Mouse (Mus musculus): ENCODE data around the gene Tuba8. TPM values are rescaled to one million over a fixed set of nuclear protein-coding genes. Genes with fewer than 3 reads are reported as not detected.

The Tuba8 gene
- polyA plus RNA-seq, 1 experiment = 2.3 TPM

- no peak for TF ChIP-seq POLR2A (IDR thresholded peaks at IDR 0.05; ENCODE audit: insufficient read depth, low read length)
- no peak for TF ChIP-seq CTCF (IDR thresholded peaks at IDR 0.05; ENCODE audit: low read depth, low read length)
- no peak for TF ChIP-seq EP300 (IDR thresholded peaks at IDR 0.05; ENCODE audit: insufficient read depth, low read depth, low read length)
Measured at GRCm38 (mm10) chr6:121194956-121195731, 15.4 kb upstream of the Tuba8 start.

GRCm38 (mm10) chr6:121197807-121198365, 12.6 kb upstream of the Tuba8 start:
- TF ChIP-seq EP300 (IDR thresholded peaks at IDR 0.05; ENCODE audit: insufficient read depth, low read depth, low read length) = no peak
- no peak for TF ChIP-seq POLR2A (IDR thresholded peaks at IDR 0.05; ENCODE audit: insufficient read depth, low read length)
- TF ChIP-seq CTCF (IDR thresholded peaks at IDR 0.05; ENCODE audit: low read depth, low read length) = no peak
- no peak overlapping the region for H3K4me3 ChIP-seq (ENCODE audit: low read depth, low read length)
- no peak overlapping the region for H3K27ac ChIP-seq (ENCODE audit: insufficient read depth, low read length)
- peaks cover 6% of the 10 kb centered on the region for H3K4me1 ChIP-seq (ENCODE audit: control insufficient read depth, insufficient read depth, low read length)
- H3K9me3 ChIP-seq (replicated peaks; ENCODE audit: control insufficient read depth, insufficient read depth, low read length, poor library complexity, severe bottlenecking) = no peaks in the 10 kb centered on the region
- H3K27me3 ChIP-seq (ENCODE audit: control insufficient read depth, insufficient read depth, low read length, poor library complexity, severe bottlenecking) = no peaks in the 10 kb centered on the region
- no peak overlapping the region for H3K9ac ChIP-seq (ENCODE audit: low read depth, poor library complexity, severe bottlenecking)
- H3K36me3 ChIP-seq (ENCODE audit: control insufficient read depth, insufficient read depth, low read length, poor library complexity, severe bottlenecking) = no peaks in the 10 kb centered on the region

More at GRCm38 (mm10) chr6:121194956-121195731, 15.4 kb upstream of the Tuba8 start:
- Histone ChIP-seq H3K27ac (ENCODE audit: insufficient read depth, low read length) (no peak overlapping the region), H3K9ac (ENCODE audit: low read depth, poor library complexity, severe bottlenecking) (no peak overlapping the region), H3K4me1 (ENCODE audit: control insufficient read depth, insufficient read depth, low read length) (peaks cover 6% of the 10 kb centered on the region), H3K4me3 (ENCODE audit: low read depth, low read length) (no peak overlapping the region), H3K27me3 (ENCODE audit: control insufficient read depth, insufficient read depth, low read length, poor library complexity, severe bottlenecking) (no peaks in the 10 kb centered on the region), H3K36me3 (ENCODE audit: control insufficient read depth, insufficient read depth, low read length, poor library complexity, severe bottlenecking) (no peaks in the 10 kb centered on the region), H3K9me3 (replicated peaks; ENCODE audit: control insufficient read depth, insufficient read depth, low read length, poor library complexity, severe bottlenecking) (no peaks in the 10 kb centered on the region)

- H3K9me3 ChIP-seq (replicated peaks; ENCODE audit: control insufficient read depth, insufficient read depth, low read length, poor library complexity, severe bottlenecking) = no peaks in the 10 kb centered on the region
- H3K27ac ChIP-seq (ENCODE audit: insufficient read depth, low read length) = no peak overlapping the region
- peaks cover 1% of the 10 kb centered on the region for H3K4me1 ChIP-seq (ENCODE audit: control insufficient read depth, insufficient read depth, low read length)
- no peaks in the 10 kb centered on the region for H3K27me3 ChIP-seq (ENCODE audit: control insufficient read depth, insufficient read depth, low read length, poor library complexity, severe bottlenecking)
- TF ChIP-seq POLR2A (IDR thresholded peaks at IDR 0.05; ENCODE audit: insufficient read depth, low read length) (no peak), CTCF (IDR thresholded peaks at IDR 0.05; ENCODE audit: low read depth, low read length) (no peak), EP300 (IDR thresholded peaks at IDR 0.05; ENCODE audit: insufficient read depth, low read depth, low read length) (no peak)
- no peak overlapping the region for H3K4me3 ChIP-seq (ENCODE audit: low read depth, low read length)
- H3K36me3 ChIP-seq (ENCODE audit: control insufficient read depth, insufficient read depth, low read length, poor library complexity, severe bottlenecking) = no peaks in the 10 kb centered on the region
- H3K9ac ChIP-seq (ENCODE audit: low read depth, poor library complexity, severe bottlenecking) = no peak overlapping the region
Measured at GRCm38 (mm10) chr6:121200458-121200857, 10.0 kb upstream of the Tuba8 start.

- Histone ChIP-seq H3K9ac (ENCODE audit: low read depth, poor library complexity, severe bottlenecking) (no peak overlapping the region), H3K27me3 (ENCODE audit: control insufficient read depth, insufficient read depth, low read length, poor library complexity, severe bottlenecking) (no peaks in the 10 kb centered on the region), H3K27ac (ENCODE audit: insufficient read depth, low read length) (no peak overlapping the region), H3K36me3 (ENCODE audit: control insufficient read depth, insufficient read depth, low read length, poor library complexity, severe bottlenecking) (no peaks in the 10 kb centered on the region), H3K9me3 (replicated peaks; ENCODE audit: control insufficient read depth, insufficient read depth, low read length, poor library complexity, severe bottlenecking) (no peaks in the 10 kb centered on the region), H3K4me1 (ENCODE audit: control insufficient read depth, insufficient read depth, low read length) (no peaks in the 10 kb centered on the region), H3K4me3 (ENCODE audit: low read depth, low read length) (no peak overlapping the region)
- TF ChIP-seq POLR2A (IDR thresholded peaks at IDR 0.05; ENCODE audit: insufficient read depth, low read length) = no peak
- no peak for TF ChIP-seq CTCF (IDR thresholded peaks at IDR 0.05; ENCODE audit: low read depth, low read length)
- TF ChIP-seq EP300 (IDR thresholded peaks at IDR 0.05; ENCODE audit: insufficient read depth, low read depth, low read length) = no peak
Measured at GRCm38 (mm10) chr6:121202026-121202425, 8.5 kb upstream of the Tuba8 start.

- no peaks in the 10 kb centered on the region for H3K9me3 ChIP-seq (replicated peaks; ENCODE audit: control insufficient read depth, insufficient read depth, low read length, poor library complexity, severe bottlenecking)
- no peaks in the 10 kb centered on the region for H3K27me3 ChIP-seq (ENCODE audit: control insufficient read depth, insufficient read depth, low read length, poor library complexity, severe bottlenecking)
- TF ChIP-seq EP300 (IDR thresholded peaks at IDR 0.05; ENCODE audit: insufficient read depth, low read depth, low read length) (no peak), CTCF (IDR thresholded peaks at IDR 0.05; ENCODE audit: low read depth, low read length) (no peak), POLR2A (IDR thresholded peaks at IDR 0.05; ENCODE audit: insufficient read depth, low read length) (no peak)
- no peak overlapping the region for H3K9ac ChIP-seq (ENCODE audit: low read depth, poor library complexity, severe bottlenecking)
- H3K27ac ChIP-seq (ENCODE audit: insufficient read depth, low read length) = no peak overlapping the region
- no peak overlapping the region for H3K4me3 ChIP-seq (ENCODE audit: low read depth, low read length)
- no peaks in the 10 kb centered on the region for H3K36me3 ChIP-seq (ENCODE audit: control insufficient read depth, insufficient read depth, low read length, poor library complexity, severe bottlenecking)
- H3K4me1 ChIP-seq (ENCODE audit: control insufficient read depth, insufficient read depth, low read length) = no peaks in the 10 kb centered on the region
Measured at GRCm38 (mm10) chr6:121206481-121206880, 4.0 kb upstream of the Tuba8 start.

- H3K9me3 ChIP-seq (replicated peaks; ENCODE audit: control insufficient read depth, insufficient read depth, low read length, poor library complexity, severe bottlenecking) = no peaks in the 10 kb centered on the region
- peaks cover 4% of the 10 kb centered on the region for H3K4me1 ChIP-seq (ENCODE audit: control insufficient read depth, insufficient read depth, low read length)
- no peaks in the 10 kb centered on the region for H3K36me3 ChIP-seq (ENCODE audit: control insufficient read depth, insufficient read depth, low read length, poor library complexity, severe bottlenecking)
- H3K27me3 ChIP-seq (ENCODE audit: control insufficient read depth, insufficient read depth, low read length, poor library complexity, severe bottlenecking) = no peaks in the 10 kb centered on the region
- no peak overlapping the region for H3K9ac ChIP-seq (ENCODE audit: low read depth, poor library complexity, severe bottlenecking)
- no peak overlapping the region for H3K27ac ChIP-seq (ENCODE audit: insufficient read depth, low read length)
- no peak overlapping the region for H3K4me3 ChIP-seq (ENCODE audit: low read depth, low read length)
- TF ChIP-seq EP300 (IDR thresholded peaks at IDR 0.05; ENCODE audit: insufficient read depth, low read depth, low read length) = no peak
- no peak for TF ChIP-seq CTCF (IDR thresholded peaks at IDR 0.05; ENCODE audit: low read depth, low read length)
- no peak for TF ChIP-seq POLR2A (IDR thresholded peaks at IDR 0.05; ENCODE audit: insufficient read depth, low read length)
Measured at GRCm38 (mm10) chr6:121209584-121209983, 912 bp upstream of the Tuba8 start.

All from ES-Bruce4 (cell line).